Mouse (Mus musculus) liver, embryonic 16.5 days (tissue): ENCODE measurements around the gene Mak. TPM values are rescaled to one million over a fixed set of nuclear protein-coding genes. Genes with fewer than 3 reads are reported as not detected.

ENCODE experiments used
- ATAC-seq: fragments of 200-750 bp; cut with Nextera tagmentation; 2 replicates; pipeline ENCODE4 v1.8.0; 2017; ENCODE audit warnings: low read depth, mild to moderate bottlenecking, moderate number of reproducible peaks, moderate library complexity
- H3K27ac ChIP-seq: fragments of 300-500 bp; sonication (generic); 2 replicates; pipeline ENCODE4 v1.5.1; 2014; ENCODE audit warnings: mild to moderate bottlenecking, low read length
- H3K27me3 ChIP-seq: fragments of 300-500 bp; sonication (generic); 2 replicates; pipeline ENCODE4 v1.6.1; 2014; ENCODE audit warnings: low read depth, low read length, mixed read lengths; ENCODE audit not compliant: control insufficient read depth, insufficient read depth
- H3K36me3 ChIP-seq: fragments of 300-500 bp; sonication (generic); 2 replicates; pipeline ENCODE4 v1.6.1; 2014; ENCODE audit warnings: mild to moderate bottlenecking; ENCODE audit not compliant: control insufficient read depth, insufficient read depth
- H3K4me1 ChIP-seq: fragments of 300-500 bp; sonication (generic); 2 replicates; pipeline ENCODE4 v1.6.1; 2014; ENCODE audit warnings: low read depth, low read length, mixed read lengths; ENCODE audit not compliant: control insufficient read depth
- H3K4me2 ChIP-seq: fragments of 300-500 bp; sonication (generic); 2 replicates; pipeline ENCODE4 v1.6.1; 2014; ENCODE audit warnings: low read depth, low read length, mixed read lengths
- H3K4me3 ChIP-seq: fragments of 300-500 bp; sonication (generic); 2 replicates; pipeline ENCODE4 v1.5.1; 2014; ENCODE audit warnings: low read depth, mild to moderate bottlenecking, low read length
- H3K9ac ChIP-seq: fragments of 300-500 bp; sonication (generic); 2 replicates; pipeline ENCODE4 v1.6.1; 2014; ENCODE audit warnings: low read depth, low read length
- H3K9me3 ChIP-seq: fragments of 300-500 bp; sonication (generic); replicated peaks from 2 replicates; pipeline ENCODE4 v1.6.1; 2016; ENCODE audit warnings: low read length; ENCODE audit not compliant: control insufficient read depth
- WGBS: fragments of 180-500 bp; shearing (Covaris S2); extraction: QIAGEN DNeasy Blood & Tissue Kit; methylation state at CpG from one replicate; pipeline ENCODE4 v1.1.7; 2014; ENCODE audit not compliant: insufficient replicate concordance; 5-methylcytosine and 5-hydroxymethylcytosine counted together
- polyA plus RNA-seq: library from polyadenylated mRNA; unstranded; fragments of >200 nt; fragmentation: Nextera tagmentation; extraction: Ambion mirVana; gene quantifications from 2 replicates; pipeline ENCODE4 v1.2.1, GENCODE M21; 2015

Gene Mak
- polyA plus RNA-seq, 1 experiment from 2014 or later: 0.11 TPM

- Histone ChIP-seq H3K4me1 (no peaks in the 10 kb centered on the region), H3K27ac (no peak overlapping the region), H3K9ac (no peak overlapping the region), H3K9me3 (no peaks in the 10 kb centered on the region), H3K36me3 (no peaks in the 10 kb centered on the region), H3K4me3 (no peak overlapping the region), H3K27me3 (peaks cover 5% of the 10 kb centered on the region; the same call in 1 of the 2 replicates), H3K4me2 (no peak overlapping the region)
- ATAC-seq: no peak
- 78% methylated on average over 8 of the region's 8 CpGs for WGBS
These were observed 33.6 kb downstream of the Mak start for GRCm38 (mm10) chr13:41045901-41046300.

GRCm38 (mm10) chr13:41042511-41042910 lies 37.0 kb downstream of the Mak start:
- Histone ChIP-seq H3K4me3 (no peak overlapping the region), H3K36me3 (no peaks in the 10 kb centered on the region), H3K9ac (no peak overlapping the region), H3K27me3 (peaks cover 5% of the 10 kb centered on the region; the same call in 1 of the 2 replicates), H3K9me3 (no peaks in the 10 kb centered on the region), H3K27ac (no peak overlapping the region), H3K4me2 (no peak overlapping the region), H3K4me1 (no peaks in the 10 kb centered on the region)
- WGBS: 64% methylated on average over 4 of the region's 4 CpGs
- no peak for ATAC-seq

GRCm38 (mm10) chr13:41030098-41030497 lies 49.4 kb downstream of the Mak start:
- no peaks in the 10 kb centered on the region for H3K27me3 ChIP-seq
- no peak overlapping the region for H3K9ac ChIP-seq
- peak overlapping the region; percentile 31 for H3K4me2 ChIP-seq
- H3K4me1 ChIP-seq: peaks cover 21% of the 10 kb centered on the region
- H3K9me3 ChIP-seq: no peaks in the 10 kb centered on the region
- no peak overlapping the region for H3K27ac ChIP-seq
- whole genome bisulfite sequencing: 26% methylated on average over 5 of the region's 5 CpGs
- H3K4me3 ChIP-seq: no peak overlapping the region
- no peaks in the 10 kb centered on the region for H3K36me3 ChIP-seq
- peak; percentile 87 for ATAC-seq

- Histone ChIP-seq H3K36me3 (peaks cover 47% of the 10 kb centered on the region), H3K4me2 (no peak overlapping the region), H3K4me3 (no peak overlapping the region), H3K27ac (no peak overlapping the region), H3K9ac (no peak overlapping the region), H3K4me1 (peaks cover 44% of the 10 kb centered on the region), H3K27me3 (no peaks in the 10 kb centered on the region), H3K9me3 (no peaks in the 10 kb centered on the region)
- WGBS: 83% methylated on average over 13 of the region's 13 CpGs
- ATAC-seq: no peak
These were observed 57.4 kb downstream of the Mak start for GRCm38 (mm10) chr13:41022099-41022498.

GRCm38 (mm10) chr13:41021607-41022006 lies 57.9 kb downstream of the Mak start:
- Histone ChIP-seq H3K9ac (no peak overlapping the region; the same call in 1 of the 2 replicates), H3K4me1 (peaks cover 46% of the 10 kb centered on the region), H3K36me3 (peaks cover 47% of the 10 kb centered on the region), H3K4me2 (peak overlapping the region; percentile 85; the same call in 1 of the 2 replicates), H3K9me3 (no peaks in the 10 kb centered on the region), H3K4me3 (no peak overlapping the region), H3K27me3 (no peaks in the 10 kb centered on the region), H3K27ac (no peak overlapping the region)
- no peak for ATAC-seq
- WGBS: 74% methylated on average over 6 of the region's 6 CpGs

GRCm38 (mm10) chr13:41020494-41020893 lies 59.0 kb downstream of the Mak start:
- Histone ChIP-seq H3K27me3 (no peaks in the 10 kb centered on the region), H3K9me3 (no peaks in the 10 kb centered on the region), H3K27ac (peak overlapping the region; percentile 94), H3K4me1 (peaks cover 51% of the 10 kb centered on the region), H3K4me3 (peak overlapping the region; percentile 78), H3K9ac (peak overlapping the region; percentile 41), H3K4me2 (peak overlapping the region; percentile 85), H3K36me3 (peaks cover 47% of the 10 kb centered on the region)
- 17% methylated on average over 7 of the region's 7 CpGs for WGBS
- ATAC-seq: no peak

- Histone ChIP-seq H3K4me1 (peaks cover 54% of the 10 kb centered on the region), H3K4me2 (peak overlapping the region; percentile 85), H3K9me3 (no peaks in the 10 kb centered on the region), H3K9ac (peak overlapping the region; percentile 86), H3K4me3 (peak overlapping the region; percentile 78), H3K27me3 (no peaks in the 10 kb centered on the region), H3K27ac (peak overlapping the region; percentile 94), H3K36me3 (peaks cover 41% of the 10 kb centered on the region)
- peak; percentile 45 for ATAC-seq
- 39% methylated on average over 13 of the region's 13 CpGs for WGBS
These were observed 60.5 kb downstream of the Mak start for GRCm38 (mm10) chr13:41018756-41019591.

- ATAC-seq: no peak
- Histone ChIP-seq H3K36me3 (peaks cover 34% of the 10 kb centered on the region), H3K4me3 (peak overlapping the region; percentile 78), H3K27ac (peak overlapping the region; percentile 94), H3K4me1 (peaks cover 54% of the 10 kb centered on the region), H3K27me3 (no peaks in the 10 kb centered on the region), H3K4me2 (peak overlapping the region; percentile 85), H3K9me3 (no peaks in the 10 kb centered on the region), H3K9ac (peak overlapping the region; percentile 86)
- WGBS: 41% methylated on average over 9 of the region's 9 CpGs
These were observed 61.3 kb downstream of the Mak start for GRCm38 (mm10) chr13:41018236-41018635.

- ATAC-seq: peak; percentile 77
- WGBS: 26% methylated on average over 4 of the region's 4 CpGs
- Histone ChIP-seq H3K4me1 (peaks cover 57% of the 10 kb centered on the region), H3K27me3 (no peaks in the 10 kb centered on the region), H3K4me3 (peak overlapping the region; percentile 78), H3K4me2 (peak overlapping the region; percentile 85), H3K36me3 (peaks cover 37% of the 10 kb centered on the region), H3K27ac (peak overlapping the region; percentile 94), H3K9me3 (no peaks in the 10 kb centered on the region), H3K9ac (peak overlapping the region; percentile 86)
These were observed 61.7 kb downstream of the Mak start for GRCm38 (mm10) chr13:41017832-41018231.
